21 mouse cellular contexts compared by ENCODE assay signal in the genomic region with DNA sequence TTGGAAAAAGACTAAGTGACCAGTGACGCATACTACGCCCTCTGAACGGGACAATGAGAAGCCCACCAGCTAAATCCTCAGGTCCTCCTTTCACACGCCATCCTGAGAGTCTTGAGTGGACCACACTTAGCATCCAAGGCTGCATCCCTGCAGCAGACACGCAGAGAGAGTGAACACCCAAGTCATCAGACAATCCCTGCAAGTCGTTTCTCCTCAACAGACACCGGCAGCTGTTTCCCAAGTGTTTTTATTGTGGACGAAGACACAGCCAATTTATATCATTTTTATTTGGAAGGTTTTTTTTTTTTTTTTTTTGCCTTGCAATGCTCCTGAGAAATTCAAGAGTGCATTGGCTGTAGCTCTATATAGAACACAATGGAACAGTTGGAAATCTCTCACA.
"Had no signal": no experiment of that assay in that cellular context is flagged by ENCODE, and none has a peak within 500 bp of the region (broad histone marks: within the 10 kb centered on the region; RNA-seq: fewer than 3 reads in every experiment).

No protein-coding gene starts in this region.

- H3K4me2 ChIP-seq: heart, embryonic 11.5 days; heart, embryonic 13.5 days; heart, embryonic 15.5 days; hindbrain, embryonic 13.5 days; hindbrain, embryonic 15.5 days; limb, embryonic 13.5 days; limb, embryonic 15.5 days; liver, embryonic 12.5 days had no signal

- H3K9ac ChIP-seq: forebrain, postnatal 0 days; heart, embryonic 13.5 days; heart, embryonic 15.5 days; hindbrain, embryonic 13.5 days; hindbrain, embryonic 15.5 days; limb, embryonic 13.5 days; limb, embryonic 15.5 days; liver, embryonic 12.5 days; liver, embryonic 14.5 days had no signal

- ATAC-seq: forebrain, postnatal 0 days; hindbrain, postnatal 0 days; liver, embryonic 12.5 days had no signal

- H3K4me3 ChIP-seq: heart, adult 2 months; heart, embryonic 13.5 days; heart, embryonic 15.5 days; hindbrain, embryonic 13.5 days; hindbrain, embryonic 15.5 days; limb, embryonic 13.5 days; limb, embryonic 15.5 days; liver, embryonic 12.5 days had no signal

- H3K9me3 ChIP-seq: heart, embryonic 13.5 days; heart, embryonic 15.5 days; hindbrain, embryonic 13.5 days; hindbrain, embryonic 15.5 days; limb, embryonic 13.5 days; limb, embryonic 15.5 days; liver, embryonic 12.5 days had no signal

- H3K4me1 ChIP-seq: hindbrain, embryonic 13.5 days; hindbrain, embryonic 15.5 days; liver, embryonic 12.5 days had no signal

- H3K27me3 ChIP-seq: heart, embryonic 13.5 days; heart, embryonic 15.5 days; hindbrain, embryonic 13.5 days; hindbrain, embryonic 15.5 days; limb, embryonic 13.5 days; limb, embryonic 15.5 days; liver, embryonic 12.5 days had no signal

- DNase-seq: forebrain, postnatal 0 days; gastrocnemius, postnatal 14 days; gastrocnemius, postnatal 36 days; heart, adult 2 months; heart, postnatal 14 days; heart, postnatal 36 days; kidney, adult 2 months; kidney, postnatal 25 days; layer of hippocampus, adult 9-11 months; layer of hippocampus, postnatal 36 days; left cerebral cortex, postnatal 4 days had no signal

- H3K27ac ChIP-seq: heart, adult 2 months; heart, embryonic 13.5 days; heart, embryonic 15.5 days; hindbrain, embryonic 13.5 days; hindbrain, embryonic 15.5 days; hindbrain, postnatal 0 days; limb, embryonic 13.5 days; limb, embryonic 15.5 days; liver, embryonic 12.5 days; liver, embryonic 14.5 days had no signal
